Mouse (Mus musculus): Measurements from ENCODE around the gene Car6. TPM values are rescaled to one million over a fixed set of nuclear protein-coding genes. Genes with fewer than 3 reads are reported as not detected.

The Car6 gene
- polyA plus RNA-seq, 1 experiment: not detected

- H3K4me1 ChIP-seq: peaks cover 49% of the 10 kb centered on the region
- H3K4me3 ChIP-seq (replicated peaks): no peak overlapping the region
- H3K36me3 ChIP-seq (replicated peaks; ENCODE audit: low read length): no peaks in the 10 kb centered on the region
- H3K9me3 ChIP-seq: no peaks in the 10 kb centered on the region
- TF ChIP-seq FLI1 (IDR thresholded peaks at IDR 0.05; ENCODE audit: low read length) (no peak), GATA1 (IDR thresholded peaks at IDR 0.05; ENCODE audit: borderline replicate concordance, low read length) (no peak)
- peaks cover 8% of the 10 kb centered on the region for H3K27me3 ChIP-seq (replicated peaks)
These were observed 29.6 kb upstream of the Car6 start for GRCm38 (mm10) chr4:150230460-150231407.

GRCm38 (mm10) chr4:150229747-150230390 is 28.7 kb upstream of the Car6 start:
- H3K4me3 ChIP-seq (replicated peaks): no peak overlapping the region
- H3K9me3 ChIP-seq: no peaks in the 10 kb centered on the region
- H3K27me3 ChIP-seq (replicated peaks): peaks cover 8% of the 10 kb centered on the region
- H3K4me1 ChIP-seq: peaks cover 40% of the 10 kb centered on the region
- TF ChIP-seq GATA1 (IDR thresholded peaks at IDR 0.05; ENCODE audit: borderline replicate concordance, low read length): no peak
- no peak for TF ChIP-seq FLI1 (IDR thresholded peaks at IDR 0.05; ENCODE audit: low read length)
- no peaks in the 10 kb centered on the region for H3K36me3 ChIP-seq (replicated peaks; ENCODE audit: low read length)

DNA sequence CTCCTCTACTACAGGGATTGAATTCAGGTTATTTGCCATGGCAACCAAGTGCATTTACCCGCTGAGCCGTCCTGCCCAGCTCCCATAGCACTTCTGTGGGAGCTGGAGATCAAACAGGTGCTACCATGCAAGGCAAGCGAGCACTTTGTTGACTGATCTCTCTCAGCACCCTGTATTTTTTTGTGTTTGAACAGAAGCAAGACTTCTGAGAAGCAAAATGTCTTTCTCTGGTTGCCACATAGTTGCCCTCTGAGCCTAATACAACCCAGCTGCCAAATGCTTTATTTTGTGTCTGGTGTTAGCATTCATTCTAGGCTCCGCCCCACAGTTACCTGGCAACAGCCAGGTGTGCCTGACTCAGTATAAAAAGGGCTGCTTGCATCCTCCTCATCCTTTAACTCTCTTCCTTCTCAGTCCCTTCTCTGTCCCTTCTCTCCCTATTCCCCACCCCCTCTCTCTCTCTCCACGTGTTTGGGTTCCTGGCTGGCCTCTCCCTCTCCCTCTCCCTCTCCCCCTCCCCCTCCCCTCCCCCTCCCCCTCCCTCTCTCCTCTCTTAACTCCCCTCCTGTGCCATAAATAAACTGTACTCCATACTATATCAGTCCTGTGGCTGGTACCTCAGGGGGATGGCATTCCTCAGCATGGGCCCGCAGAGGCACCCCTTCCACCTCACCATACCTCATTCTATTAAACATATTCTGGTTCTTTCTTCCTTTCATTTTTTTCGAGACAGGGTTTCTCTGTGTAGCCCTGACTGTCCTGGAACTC is 27.6 kb upstream of the Car6 start:
- peaks cover 32% of the 10 kb centered on the region for H3K4me1 ChIP-seq
- TF ChIP-seq FLI1 (IDR thresholded peaks at IDR 0.05; ENCODE audit: low read length) (no peak), GATA1 (IDR thresholded peaks at IDR 0.05; ENCODE audit: borderline replicate concordance, low read length) (no peak)

DNA sequence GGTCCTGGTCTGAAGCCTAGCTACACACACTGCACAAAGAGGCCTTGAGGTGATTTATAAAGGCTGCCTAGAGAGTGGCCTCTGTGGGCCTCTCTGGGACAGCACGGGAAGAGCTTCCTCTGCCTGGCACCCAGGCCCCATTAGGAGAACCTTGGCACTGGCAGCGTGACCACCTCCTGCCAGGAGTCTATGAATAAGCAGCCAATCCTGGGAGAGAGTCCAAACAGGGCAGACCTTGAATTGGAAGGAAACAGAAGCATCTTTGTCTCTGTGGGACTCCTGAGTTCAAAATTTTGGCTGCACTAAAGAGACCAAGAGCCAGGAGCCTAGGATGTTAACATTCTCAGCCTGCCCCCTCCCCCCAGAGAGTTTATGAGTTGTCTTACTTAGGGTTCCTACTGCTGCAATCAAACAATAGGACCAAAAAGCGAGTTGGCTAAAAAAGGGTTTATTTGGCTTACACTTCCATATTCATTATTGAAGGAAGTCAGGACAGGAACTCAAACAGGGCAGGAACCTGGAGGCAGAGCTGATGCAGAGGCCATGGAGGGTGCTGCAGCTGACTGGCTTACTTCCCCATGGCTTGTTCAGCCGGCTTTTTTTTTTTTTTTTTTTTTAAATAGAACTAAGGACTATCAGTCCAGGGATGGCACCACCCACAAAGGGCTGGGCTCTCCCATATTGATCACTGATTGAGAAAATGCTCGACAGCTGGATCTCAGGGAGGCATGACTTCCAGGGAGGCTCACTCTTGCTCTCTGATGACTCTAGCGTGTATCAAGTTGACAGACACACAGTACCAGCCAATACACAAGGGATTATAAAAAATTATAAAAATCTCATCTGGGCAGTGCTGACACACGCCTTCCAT is 25.9 kb upstream of the Car6 start:
- H3K4me1 ChIP-seq: peaks cover 32% of the 10 kb centered on the region
- TF ChIP-seq GATA1 (IDR thresholded peaks at IDR 0.05; ENCODE audit: borderline replicate concordance, low read length): no peak
- H3K36me3 ChIP-seq (replicated peaks; ENCODE audit: low read length): no peaks in the 10 kb centered on the region
- no peak overlapping the region for H3K4me3 ChIP-seq (replicated peaks)
- 0 out of 2 replicates have a peak, but pooled peaks cover 3% of the 10 kb centered on the region for H3K9me3 ChIP-seq
- H3K27me3 ChIP-seq (replicated peaks): peaks cover 9% of the 10 kb centered on the region

More for the DNA sequence above, 27.6 kb upstream of the Car6 start:
- Histone ChIP-seq H3K27me3 (replicated peaks) (peaks cover 8% of the 10 kb centered on the region), H3K4me3 (replicated peaks) (no peak overlapping the region), H3K9me3 (0 out of 2 replicates have a peak, but pooled peaks cover under 1% of the 10 kb centered on the region), H3K36me3 (replicated peaks; ENCODE audit: low read length) (no peaks in the 10 kb centered on the region)

DNA sequence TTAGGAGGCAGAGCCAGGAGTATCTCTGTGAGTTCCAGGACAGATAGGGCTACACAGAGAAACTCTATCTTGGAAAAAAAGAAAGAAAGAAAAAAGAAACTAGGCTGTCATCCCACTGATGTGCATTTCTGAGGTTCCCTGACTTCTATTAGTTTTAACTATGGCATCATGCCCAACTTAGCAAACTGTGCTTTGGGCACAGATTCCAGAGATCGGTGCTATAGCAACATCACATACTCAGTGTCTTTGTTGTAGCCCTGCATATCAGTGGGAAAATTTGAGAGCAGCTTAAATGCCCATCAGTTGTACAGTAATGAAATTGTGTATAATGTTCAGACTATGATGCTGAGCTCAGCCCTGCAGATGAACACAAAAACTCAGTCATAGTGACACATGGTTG is 24.6 kb upstream of the Car6 start:
- Histone ChIP-seq H3K4me1 (peaks cover 34% of the 10 kb centered on the region), H3K36me3 (replicated peaks; ENCODE audit: low read length) (no peaks in the 10 kb centered on the region), H3K4me3 (replicated peaks) (no peak overlapping the region), H3K9me3 (0 out of 2 replicates have a peak, but pooled peaks cover 3% of the 10 kb centered on the region), H3K27me3 (replicated peaks) (peaks cover 7% of the 10 kb centered on the region)
- TF ChIP-seq FLI1 (IDR thresholded peaks at IDR 0.05; ENCODE audit: low read length) (no peak), GATA1 (IDR thresholded peaks at IDR 0.05; ENCODE audit: borderline replicate concordance, low read length) (no peak)

DNA sequence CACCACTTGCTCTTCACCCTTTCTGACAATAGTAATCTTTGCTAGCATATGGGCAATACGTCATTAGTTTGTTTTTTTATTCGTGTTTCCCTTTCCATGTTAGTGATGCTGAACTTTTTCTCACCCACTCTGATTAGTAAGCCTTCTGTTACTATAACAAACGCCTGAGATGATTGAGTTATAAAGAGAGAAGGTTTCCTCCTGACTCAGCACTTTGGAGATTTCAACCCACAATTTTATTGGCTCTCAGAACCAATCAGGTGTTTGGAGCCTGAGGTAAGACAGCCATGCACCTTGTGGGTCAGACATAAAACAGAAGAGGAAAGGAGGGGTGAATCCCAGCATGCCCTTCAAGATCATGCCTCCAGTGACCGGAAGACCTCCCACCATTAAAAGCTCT is 22.7 kb upstream of the Car6 start:
- peaks cover 10% of the 10 kb centered on the region for H3K27me3 ChIP-seq (replicated peaks)
- H3K4me1 ChIP-seq: peaks cover 30% of the 10 kb centered on the region
- H3K4me3 ChIP-seq (replicated peaks): no peak overlapping the region
- no peaks in the 10 kb centered on the region for H3K36me3 ChIP-seq (replicated peaks; ENCODE audit: low read length)
- TF ChIP-seq FLI1 (IDR thresholded peaks at IDR 0.05; ENCODE audit: low read length): no peak
- TF ChIP-seq GATA1 (IDR thresholded peaks at IDR 0.05; ENCODE audit: borderline replicate concordance, low read length): no peak
- H3K9me3 ChIP-seq: 0 out of 2 replicates have a peak, but pooled peaks cover 3% of the 10 kb centered on the region

DNA sequence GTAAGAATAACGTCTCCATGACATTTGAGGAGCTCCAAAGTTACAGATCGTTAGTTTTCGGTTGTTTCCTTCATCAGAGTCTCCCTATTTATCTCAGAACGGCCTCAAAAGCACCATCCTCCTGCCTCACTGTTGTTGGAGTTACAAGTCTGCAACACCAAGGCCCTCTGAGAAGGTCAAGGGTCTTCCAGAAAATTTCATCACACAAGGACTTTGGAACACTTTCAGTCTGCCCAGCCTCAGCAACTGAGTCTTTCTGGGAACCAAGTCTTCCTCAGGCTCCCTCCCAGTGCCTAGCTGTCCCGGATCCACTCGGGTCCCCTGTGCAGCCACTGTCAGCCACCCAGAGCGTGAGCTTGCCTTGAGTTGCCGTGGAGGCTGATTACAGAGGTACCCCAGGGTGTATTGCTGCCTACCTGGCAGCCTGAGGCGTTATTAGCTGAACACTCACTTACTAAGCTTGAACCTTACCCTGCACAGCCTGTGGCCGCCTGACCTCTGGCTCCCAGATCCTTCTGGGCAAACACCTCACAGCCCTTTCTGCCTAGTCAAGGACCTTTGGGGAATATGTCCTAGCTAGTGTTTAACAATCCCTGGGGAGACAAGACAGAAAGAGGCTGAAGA is 20.0 kb upstream of the Car6 start:
- TF ChIP-seq FLI1 (IDR thresholded peaks at IDR 0.05; ENCODE audit: low read length): no peak
- no peak for TF ChIP-seq GATA1 (IDR thresholded peaks at IDR 0.05; ENCODE audit: borderline replicate concordance, low read length)
- Histone ChIP-seq H3K9me3 (0 out of 2 replicates have a peak, but pooled peaks cover 3% of the 10 kb centered on the region), H3K36me3 (replicated peaks; ENCODE audit: low read length) (no peaks in the 10 kb centered on the region), H3K27me3 (replicated peaks) (peaks cover 10% of the 10 kb centered on the region), H3K4me1 (peaks cover 39% of the 10 kb centered on the region), H3K4me3 (replicated peaks) (no peak overlapping the region)

GRCm38 (mm10) chr4:150220584-150220983 is 19.5 kb upstream of the Car6 start:
- TF ChIP-seq GATA1 (IDR thresholded peaks at IDR 0.05; ENCODE audit: borderline replicate concordance, low read length): no peak
- no peak for TF ChIP-seq FLI1 (IDR thresholded peaks at IDR 0.05; ENCODE audit: low read length)
- H3K27me3 ChIP-seq (replicated peaks): peaks cover 10% of the 10 kb centered on the region
- H3K9me3 ChIP-seq: 0 out of 2 replicates have a peak, but pooled peaks cover 3% of the 10 kb centered on the region
- peaks cover 45% of the 10 kb centered on the region for H3K4me1 ChIP-seq
- H3K4me3 ChIP-seq (replicated peaks): peak overlapping the region; percentile 74
- no peaks in the 10 kb centered on the region for H3K36me3 ChIP-seq (replicated peaks; ENCODE audit: low read length)

All from megakaryocyte, embryonic 14.5 days (primary cell).